Mouse (Mus musculus) small intestine, adult 2 months (tissue): ENCODE results near the gene Rhov.

Experiments
- CTCF ChIP-seq: fragments of 200-500 bp; IDR thresholded peaks from 2 replicates; pipeline ENCODE4 v1.5.1; 2012; ENCODE audit warnings: low read depth, mild to moderate bottlenecking, control low read depth, inconsistent platforms, low read length, moderate library complexity, mixed read lengths; ENCODE audit not compliant: insufficient replicate concordance, insufficient read length; ENCODE audit errors: extremely low read depth
- POLR2A ChIP-seq: fragments of 200-500 bp; IDR thresholded peaks from 2 replicates; pipeline ENCODE4 v1.6.1; 2012; ENCODE audit warnings: low read depth, mild to moderate bottlenecking, control low read depth, inconsistent platforms, low read length, moderate library complexity

- TF ChIP-seq CTCF (no peak), POLR2A (no peak)
Observed at GRCm38 (mm10) chr2:119281899-119282565, 11.0 kb upstream of the Rhov start.
